Mouse (Mus musculus) lung, postnatal 0 days (tissue): ENCODE results near the gene Art2b.
"Not testable (repeated sequence)": the region's sequence is repeated elsewhere in the genome, so short reads cannot be mapped to it uniquely, and the experiment has no call there.

Source experiments
- CTCF ChIP-seq: IDR thresholded peaks from 2 replicates; pipeline ENCODE4 v1.5.1; 2016; ENCODE audit warnings: antibody characterized with exemption, mild to moderate bottlenecking
- EP300 ChIP-seq: IDR thresholded peaks from 2 replicates; pipeline ENCODE4 v1.6.1; 2016; ENCODE audit warnings: antibody characterized with exemption, mild to moderate bottlenecking, control low read depth

DNA sequence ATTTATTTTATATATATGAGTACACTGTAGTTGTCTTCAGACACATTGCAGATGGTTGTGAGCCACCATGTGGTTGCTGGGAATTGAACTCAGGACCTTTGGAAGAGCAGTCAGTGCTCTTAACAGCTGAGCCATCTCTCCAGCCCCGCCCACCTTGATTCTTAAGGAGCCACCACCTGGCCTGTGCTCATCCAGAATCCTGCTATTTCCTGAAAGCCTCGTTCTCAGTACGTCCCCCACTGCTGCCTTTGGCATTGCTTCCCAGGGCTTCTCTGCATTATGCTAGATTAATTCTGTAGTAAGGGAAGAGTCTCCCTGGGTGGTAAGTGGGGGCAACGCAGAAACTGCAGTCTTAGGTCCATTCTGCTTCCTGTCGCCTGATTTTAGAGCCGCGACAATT, 41.8 kb upstream of the Art2b start:
- TF ChIP-seq CTCF, EP300: not testable (repeated sequence)
